Mouse (Mus musculus) midbrain, embryonic 14.5 days (tissue): Measurements from ENCODE around the gene Hmga2. TPM values are rescaled to one million over a fixed set of nuclear protein-coding genes. Genes with fewer than 3 reads are reported as not detected.

Experiments used
- ATAC-seq: fragments of 200-750 bp; cut with Nextera tagmentation; 2 replicates; pipeline ENCODE4 v1.8.0; 2017; ENCODE audit warnings: moderate number of reproducible peaks, moderate library complexity; ENCODE audit not compliant: low FRiP score, low TSS enrichment
- DNase-seq: peaks from one replicate; pipeline ENCODE4 v3.0.0-alpha.2; 2015
- H3K27ac ChIP-seq: fragments of 300-500 bp; sonication (generic); replicated peaks from 2 replicates; pipeline ENCODE4 v1.5.1; 2014; ENCODE audit warnings: mild to moderate bottlenecking, low read depth, low read length, moderate library complexity
- H3K27me3 ChIP-seq: fragments of 300-500 bp; sonication (generic); 2 replicates; pipeline ENCODE4 v1.6.1; 2014; ENCODE audit warnings: low read length, control low read depth, mixed read lengths; ENCODE audit not compliant: control insufficient read depth, insufficient read depth
- H3K36me3 ChIP-seq: fragments of 300-500 bp; sonication (generic); 2 replicates; pipeline ENCODE4 v1.6.1; 2014; ENCODE audit warnings: low read length, control low read depth; ENCODE audit not compliant: control insufficient read depth, insufficient read depth
- H3K4me1 ChIP-seq: fragments of 300-500 bp; sonication (generic); 2 replicates; pipeline ENCODE4 v1.6.1; 2014; ENCODE audit warnings: mild to moderate bottlenecking, antibody characterized with exemption, low read length, control low read depth; ENCODE audit not compliant: control insufficient read depth, insufficient read depth
- H3K4me2 ChIP-seq: fragments of 300-500 bp; sonication (generic); 2 replicates; pipeline ENCODE4 v1.6.1; 2014; ENCODE audit warnings: mild to moderate bottlenecking, low read length, moderate library complexity
- H3K4me3 ChIP-seq: fragments of 300-500 bp; sonication (generic); replicated peaks from 2 replicates; pipeline ENCODE4 v1.5.1; 2014; ENCODE audit warnings: low read depth, low read length
- H3K9ac ChIP-seq: fragments of 300-500 bp; sonication (generic); replicated peaks from 2 replicates; pipeline ENCODE4 v1.6.1; 2014; ENCODE audit warnings: mild to moderate bottlenecking, low read length, moderate library complexity
- H3K9me3 ChIP-seq: fragments of 300-500 bp; sonication (generic); 2 replicates; pipeline ENCODE4 v1.6.1; 2016; ENCODE audit warnings: low read length, control low read depth, mixed read lengths; ENCODE audit not compliant: control insufficient read depth
- WGBS: fragments of 180-500 bp; shearing (Covaris S2); extraction: QIAGEN DNeasy Blood & Tissue Kit; methylation state at CpG from one replicate; pipeline ENCODE4 v1.1.7; 2014; 5-methylcytosine and 5-hydroxymethylcytosine counted together
- polyA plus RNA-seq: library from polyadenylated mRNA; unstranded; fragments of >200 nt; fragmentation: Nextera tagmentation; extraction: Ambion mirVana; gene quantifications from 2 replicates; pipeline ENCODE4 v1.2.1, GENCODE M21; 2014

Hmga2 gene
- polyA plus RNA-seq, 1 experiment from 2014 or later: 2.6 TPM

DNA sequence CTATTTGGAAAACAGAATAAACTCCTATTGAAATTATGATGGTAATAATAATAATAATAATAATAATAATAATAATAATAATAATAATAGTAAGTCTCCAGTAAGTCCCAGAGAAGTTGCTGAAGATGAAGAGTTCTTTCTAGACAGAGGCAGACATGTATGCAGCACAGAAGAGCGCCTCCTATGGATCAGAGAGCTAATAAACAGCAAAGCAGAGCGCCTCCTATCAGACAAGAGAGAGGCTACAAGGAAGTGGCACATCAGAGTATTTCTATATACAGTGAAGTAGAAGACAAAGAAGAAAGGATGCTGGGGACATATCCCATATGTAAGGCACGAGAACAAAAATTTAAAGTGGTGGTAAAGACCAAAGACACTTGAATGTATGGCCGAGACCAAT, 70.9 kb downstream of the Hmga2 start:
- H3K4me2 ChIP-seq: no peak overlapping the region
- H3K9ac ChIP-seq: no peak overlapping the region
- DNase-seq (no peak), ATAC-seq (no peak)
- no peak overlapping the region for H3K4me3 ChIP-seq
- H3K36me3 ChIP-seq: no peaks in the 10 kb centered on the region
- H3K9me3 ChIP-seq: no peaks in the 10 kb centered on the region
- peaks cover 8% of the 10 kb centered on the region for H3K4me1 ChIP-seq
- H3K27me3 ChIP-seq: no peaks in the 10 kb centered on the region
- H3K27ac ChIP-seq: no peak overlapping the region
- 93% methylated on average over 4 of the region's 4 CpGs for WGBS

DNA sequence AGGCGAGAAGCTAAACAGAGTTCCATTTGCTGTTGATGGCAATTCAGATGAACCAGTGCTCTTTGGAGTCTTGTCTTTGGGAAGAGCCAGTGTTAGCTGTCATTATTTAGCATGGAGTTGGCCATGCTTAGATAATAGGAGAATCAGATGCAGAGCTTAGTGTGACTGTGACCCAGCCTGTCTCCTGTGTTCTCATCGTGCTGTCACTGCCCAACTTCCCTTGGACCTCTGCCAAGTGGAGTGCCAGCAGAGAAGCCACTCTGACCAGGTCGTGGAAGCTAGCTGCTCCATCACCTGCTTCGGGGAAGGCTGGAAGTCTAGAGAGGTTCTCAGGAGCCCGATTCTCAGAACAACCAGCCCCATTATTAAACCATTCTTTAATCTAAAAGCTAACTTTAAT, 73.3 kb downstream of the Hmga2 start:
- Histone ChIP-seq H3K27ac (no peak overlapping the region), H3K36me3 (no peaks in the 10 kb centered on the region), H3K4me2 (no peak overlapping the region), H3K4me1 (peaks cover 8% of the 10 kb centered on the region), H3K9me3 (no peaks in the 10 kb centered on the region), H3K9ac (no peak overlapping the region), H3K27me3 (no peaks in the 10 kb centered on the region), H3K4me3 (no peak overlapping the region)
- ATAC-seq: no peak
- no peak for DNase-seq
- WGBS: 71% methylated on average over 5 of the region's 5 CpGs

DNA sequence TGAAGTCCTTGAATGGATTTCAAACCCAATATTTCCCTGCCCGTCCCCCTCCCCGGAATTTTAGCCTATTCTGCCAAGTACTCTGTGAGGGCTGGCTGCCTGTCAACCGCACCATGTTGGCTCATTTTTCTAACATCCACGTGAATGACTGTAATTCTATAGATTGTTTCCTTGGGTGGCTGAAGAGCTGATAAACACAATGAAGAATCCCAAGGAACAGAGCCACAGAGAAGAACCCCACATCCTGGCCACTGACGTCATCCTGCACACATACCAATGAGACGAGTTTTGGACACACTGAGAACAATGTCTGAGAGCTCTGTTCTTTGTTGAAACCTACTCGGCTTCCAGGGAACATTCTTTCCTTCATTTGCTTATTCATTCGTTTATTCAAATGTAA, 74.5 kb downstream of the Hmga2 start:
- DNase-seq (no peak), ATAC-seq (no peak)
- no peak overlapping the region for H3K9ac ChIP-seq
- peaks cover under 1% of the 10 kb centered on the region for H3K4me1 ChIP-seq
- H3K4me3 ChIP-seq: no peak overlapping the region
- H3K4me2 ChIP-seq: no peak overlapping the region
- H3K9me3 ChIP-seq: no peaks in the 10 kb centered on the region
- 55% methylated on average over 8 of the region's 8 CpGs for WGBS
- H3K27me3 ChIP-seq: no peaks in the 10 kb centered on the region
- H3K36me3 ChIP-seq: no peaks in the 10 kb centered on the region
- H3K27ac ChIP-seq: no peak overlapping the region

DNA sequence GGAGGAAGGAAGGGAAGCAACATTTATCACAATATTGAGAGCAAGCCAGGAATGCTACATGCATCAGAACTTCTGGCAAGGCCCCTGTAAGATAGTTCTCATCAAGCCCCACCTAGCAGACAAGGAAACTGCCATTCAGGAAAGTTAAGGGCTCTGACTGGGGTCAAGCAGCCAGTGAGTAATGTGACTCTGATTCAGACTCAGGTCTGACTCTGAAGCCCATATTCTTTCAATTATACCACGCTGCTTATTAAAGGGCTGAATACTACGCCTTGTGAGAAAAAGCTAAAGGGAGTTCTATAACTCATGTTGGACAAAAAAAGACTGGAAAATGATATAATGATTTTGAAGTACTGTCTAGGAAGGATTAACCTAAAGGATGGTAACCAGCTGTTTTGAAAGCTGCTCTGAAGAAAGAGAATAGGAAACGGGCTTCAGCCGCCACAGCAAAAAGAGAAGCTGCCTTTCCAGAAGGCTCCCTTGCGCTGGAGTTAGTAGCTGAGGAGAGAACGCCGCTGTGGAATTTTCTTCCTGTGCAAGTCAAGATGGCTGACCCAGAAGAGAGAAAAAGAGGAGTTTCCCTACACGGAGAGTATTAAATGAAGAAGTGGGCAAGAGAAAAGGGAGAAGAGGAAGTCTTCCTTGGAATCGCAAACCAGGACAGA, 76.3 kb downstream of the Hmga2 start:
- H3K27me3 ChIP-seq: no peaks in the 10 kb centered on the region
- DNase-seq: no peak
- H3K9ac ChIP-seq: no peak overlapping the region
- H3K27ac ChIP-seq: no peak overlapping the region
- no peaks in the 10 kb centered on the region for H3K4me1 ChIP-seq
- H3K9me3 ChIP-seq: no peaks in the 10 kb centered on the region
- no peak overlapping the region for H3K4me3 ChIP-seq
- ATAC-seq: no peak
- H3K4me2 ChIP-seq: no peak overlapping the region
- 84% methylated on average over 9 of the region's 9 CpGs for WGBS
- no peaks in the 10 kb centered on the region for H3K36me3 ChIP-seq

DNA sequence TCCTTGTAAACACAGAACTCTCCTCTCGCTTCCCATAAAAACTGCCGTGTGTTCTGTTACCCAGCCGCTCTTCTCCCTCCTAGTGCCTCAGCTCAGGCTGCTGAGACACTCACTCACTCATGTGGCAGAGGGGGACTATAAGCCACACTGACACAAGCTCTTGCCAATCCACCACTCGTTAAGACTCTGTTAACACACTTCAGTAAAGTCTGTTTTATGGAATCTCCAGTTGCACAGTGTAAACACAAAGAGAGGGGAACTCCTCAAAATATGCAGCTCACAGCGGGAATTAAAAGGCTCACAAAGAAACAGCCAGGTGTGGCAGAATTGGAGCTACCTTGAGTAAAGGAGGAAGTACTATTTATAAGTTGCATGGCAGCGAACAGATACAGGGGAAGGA, 77.5 kb downstream of the Hmga2 start:
- ATAC-seq (no peak), DNase-seq (no peak)
- H3K4me1 ChIP-seq: no peaks in the 10 kb centered on the region
- no peak overlapping the region for H3K4me3 ChIP-seq
- no peak overlapping the region for H3K9ac ChIP-seq
- no peak overlapping the region for H3K27ac ChIP-seq
- no peaks in the 10 kb centered on the region for H3K27me3 ChIP-seq
- WGBS: 74% methylated on average over 6 of the region's 6 CpGs
- H3K36me3 ChIP-seq: no peaks in the 10 kb centered on the region
- no peak overlapping the region for H3K4me2 ChIP-seq
- no peaks in the 10 kb centered on the region for H3K9me3 ChIP-seq

DNA sequence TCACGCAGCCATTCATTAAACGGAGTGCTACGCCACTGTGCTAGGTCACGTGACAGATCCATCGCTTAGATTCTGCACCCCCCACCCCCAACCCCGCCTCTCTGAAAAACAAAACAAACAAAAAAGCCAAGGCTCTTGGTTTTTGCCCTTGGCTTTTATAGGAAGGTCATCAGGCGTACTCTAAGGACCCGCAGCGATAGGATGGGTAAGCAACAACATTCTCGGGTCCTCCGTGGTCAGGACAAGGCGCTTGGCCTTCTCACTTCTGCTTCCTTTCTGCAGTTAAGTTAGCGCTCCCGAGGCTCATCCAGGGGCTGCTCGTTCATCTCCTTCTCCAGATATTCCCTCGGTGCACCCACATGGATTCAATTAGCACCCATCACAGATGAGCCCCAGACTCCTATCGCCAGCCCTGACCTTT, 79.0 kb downstream of the Hmga2 start:
- H3K4me2 ChIP-seq: no peak overlapping the region
- no peaks in the 10 kb centered on the region for H3K4me1 ChIP-seq
- no peaks in the 10 kb centered on the region for H3K27me3 ChIP-seq
- H3K4me3 ChIP-seq: no peak overlapping the region
- H3K9me3 ChIP-seq: no peaks in the 10 kb centered on the region
- no peak overlapping the region for H3K9ac ChIP-seq
- WGBS: 91% methylated on average over 17 of the region's 17 CpGs
- H3K27ac ChIP-seq: no peak overlapping the region
- H3K36me3 ChIP-seq: no peaks in the 10 kb centered on the region
- ATAC-seq (no peak), DNase-seq (no peak)

DNA sequence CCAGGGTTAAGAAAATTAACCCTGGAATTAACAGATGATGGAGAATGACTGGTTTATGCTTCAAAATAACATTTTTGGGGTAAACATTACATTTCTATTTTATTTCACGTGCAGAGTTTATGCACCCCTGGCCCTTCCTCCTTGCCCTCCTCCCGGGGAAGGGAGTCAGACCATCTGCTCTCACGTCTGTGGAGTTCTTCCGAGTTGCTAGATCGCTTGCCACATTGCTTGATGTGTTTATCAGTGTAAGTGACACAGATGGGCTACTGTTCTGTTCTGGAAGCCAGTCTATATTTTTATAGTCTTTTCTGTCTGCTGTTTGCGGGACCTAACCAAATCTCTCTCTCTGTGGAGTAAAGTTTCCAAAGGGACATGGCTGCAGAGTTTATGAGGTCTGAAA, 80.7 kb downstream of the Hmga2 start:
- H3K27me3 ChIP-seq: no peaks in the 10 kb centered on the region
- no peaks in the 10 kb centered on the region for H3K36me3 ChIP-seq
- no peak for ATAC-seq
- H3K4me1 ChIP-seq: peaks cover 11% of the 10 kb centered on the region
- WGBS: 73% methylated on average over 6 of the region's 6 CpGs
- H3K9me3 ChIP-seq: no peaks in the 10 kb centered on the region
- no peak for DNase-seq
- no peak overlapping the region for H3K4me2 ChIP-seq
- no peak overlapping the region for H3K9ac ChIP-seq
- H3K27ac ChIP-seq: no peak overlapping the region
- no peak overlapping the region for H3K4me3 ChIP-seq

DNA sequence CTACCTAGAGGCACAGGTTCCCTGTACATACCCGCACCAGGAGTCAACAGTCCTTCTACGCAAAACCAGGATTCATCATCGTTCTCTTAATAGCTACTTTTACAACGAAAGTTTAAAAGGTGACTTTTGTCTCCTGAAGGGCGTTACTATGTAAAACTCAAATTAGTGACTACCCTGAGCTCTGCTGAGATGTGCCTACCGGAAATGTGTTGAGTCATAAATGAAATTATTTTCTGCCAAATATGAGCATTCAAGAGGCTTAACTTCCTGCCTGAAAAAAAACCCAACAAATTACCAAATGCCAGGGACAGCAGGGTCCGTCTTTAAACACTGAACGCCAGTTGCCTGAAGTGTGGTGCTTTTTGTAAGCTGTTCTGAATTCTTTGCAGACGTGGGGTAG, 81.5 kb downstream of the Hmga2 start:
- H3K9ac ChIP-seq: no peak overlapping the region
- H3K4me2 ChIP-seq: no peak overlapping the region
- no peak for DNase-seq
- H3K27me3 ChIP-seq: no peaks in the 10 kb centered on the region
- H3K4me1 ChIP-seq: peaks cover 11% of the 10 kb centered on the region
- no peak overlapping the region for H3K4me3 ChIP-seq
- no peaks in the 10 kb centered on the region for H3K9me3 ChIP-seq
- WGBS: 91% methylated on average over 9 of the region's 9 CpGs
- no peak for ATAC-seq
- H3K36me3 ChIP-seq: no peaks in the 10 kb centered on the region
- H3K27ac ChIP-seq: no peak overlapping the region

DNA sequence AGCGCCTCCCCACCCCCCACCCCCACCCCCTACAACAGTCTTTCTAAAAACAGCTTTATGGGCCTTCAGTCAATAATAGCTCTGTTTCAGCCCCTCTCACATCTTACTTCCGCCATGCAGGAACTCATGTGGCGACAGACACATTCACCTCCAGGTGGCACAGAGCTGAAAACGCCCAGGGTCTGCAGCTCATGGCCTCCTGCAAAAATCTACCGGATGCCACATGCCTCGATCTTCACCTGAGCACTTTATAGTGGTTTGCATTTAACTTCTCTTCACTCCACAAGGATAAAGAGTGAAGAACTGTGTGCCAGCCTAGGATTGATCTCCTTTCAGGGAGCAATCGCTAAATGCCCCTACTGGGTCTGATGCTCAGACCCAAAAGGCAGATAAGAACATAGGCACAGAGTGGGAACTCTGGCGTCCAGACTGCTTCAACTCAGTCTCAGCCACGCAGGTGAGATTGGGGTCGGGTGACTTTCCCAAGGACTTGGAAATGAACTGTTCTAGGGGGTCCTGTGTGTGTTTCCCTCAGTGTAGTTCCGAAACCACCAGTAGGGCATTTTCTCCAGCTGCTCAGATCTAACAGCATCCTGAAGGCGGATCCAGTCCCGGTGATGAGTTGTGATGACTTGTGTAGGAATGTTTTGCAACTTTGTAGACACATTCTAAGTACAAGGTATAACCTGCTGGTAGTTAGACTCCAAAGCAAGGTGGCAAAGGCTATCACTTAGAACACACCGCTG, 84.1 kb downstream of the Hmga2 start:
- H3K4me3 ChIP-seq: no peak overlapping the region
- no peak overlapping the region for H3K9ac ChIP-seq
- H3K4me1 ChIP-seq: peaks cover 19% of the 10 kb centered on the region
- WGBS: 43% methylated on average over 14 of the region's 14 CpGs
- no peaks in the 10 kb centered on the region for H3K36me3 ChIP-seq
- DNase-seq (no peak), ATAC-seq (no peak)
- no peaks in the 10 kb centered on the region; the same call in 1 of the 2 replicates for H3K27me3 ChIP-seq
- no peak overlapping the region for H3K27ac ChIP-seq
- no peaks in the 10 kb centered on the region for H3K9me3 ChIP-seq
- H3K4me2 ChIP-seq: no peak overlapping the region
